Mouse (Mus musculus) cerebellum, adult 2 months (tissue): ENCODE data around the gene Snx6. TPM values are rescaled to one million over a fixed set of nuclear protein-coding genes. Genes with fewer than 3 reads are reported as not detected.
"Not testable (repeated sequence)": the region's sequence is repeated elsewhere in the genome, so short reads cannot be mapped to it uniquely, and the experiment has no call there.

Experiments used
- DNase-seq, 2 experiments: peaks; one replicate each; pipeline ENCODE4 v3.0.0; 2021
- H3K27ac ChIP-seq: fragments of 200-500 bp; 2 replicates; pipeline ENCODE4 v1.5.1; 2012; ENCODE audit warnings: low read length, control low read depth, inconsistent platforms; ENCODE audit not compliant: insufficient read depth
- H3K27me3 ChIP-seq: fragments of 200-500 bp; 2 replicates; pipeline ENCODE4 v1.6.1; 2012; ENCODE audit warnings: inconsistent platforms, mild to moderate bottlenecking, low read length, moderate library complexity; ENCODE audit not compliant: control insufficient read depth, insufficient read depth
- H3K4me1 ChIP-seq: fragments of 200-500 bp; 2 replicates; pipeline ENCODE4 v1.6.1; 2011; ENCODE audit warnings: low read length; ENCODE audit not compliant: control insufficient read depth, insufficient read depth
- H3K4me3 ChIP-seq: fragments of 200-500 bp; replicated peaks from 2 replicates; pipeline ENCODE3; 2011; ENCODE audit warnings: mild to moderate bottlenecking, low read depth, low read length, control low read depth; ENCODE audit not compliant: insufficient read depth
- CTCF ChIP-seq: fragments of 200-500 bp; IDR thresholded peaks from 2 replicates; pipeline ENCODE4 v1.5.1; 2011; ENCODE audit warnings: low read depth, mild to moderate bottlenecking, control low read depth, low read length, moderate library complexity, borderline replicate concordance; ENCODE audit not compliant: insufficient read depth
- POLR2A ChIP-seq: fragments of 200-500 bp; IDR thresholded peaks from 2 replicates; pipeline ENCODE4 v1.6.1; 2011; ENCODE audit warnings: low read length, control low read depth, borderline replicate concordance; ENCODE audit not compliant: insufficient read depth
- WGBS: fragments of 180-500 bp; shearing (Covaris S2); methylation state at CpG from one replicate; pipeline ENCODE4 v1.1.7; 2018; 5-methylcytosine and 5-hydroxymethylcytosine counted together
- polyA plus RNA-seq: library from polyadenylated mRNA; depleted of rRNA; stranded (reverse); fragments of >200 nt; gene quantifications from 2 replicates; pipeline ENCODE4 v1.2.3, GENCODE M21; 2012

The Snx6 gene
- polyA plus RNA-seq, 1 experiment, result 46.4 TPM

- Histone ChIP-seq H3K4me1 (peaks cover 5% of the 10 kb centered on the region), H3K27me3 (no peaks in the 10 kb centered on the region), H3K4me3 (no peak overlapping the region), H3K27ac (no peak overlapping the region)
- TF ChIP-seq POLR2A (no peak), CTCF (no peak)
- no peak for DNase-seq
- 80% methylated on average over 8 of the region's 8 CpGs for WGBS
Observed at GRCm38 (mm10) chr12:54791465-54791864, 4.0 kb downstream of the Snx6 start.

GRCm38 (mm10) chr12:54789346-54790143 lies 6.0 kb downstream of the Snx6 start:
- no peak for DNase-seq
- WGBS, result 47% methylated on average over 11 of the region's 11 CpGs
- Histone ChIP-seq H3K4me3 (no peak overlapping the region), H3K27me3 (no peaks in the 10 kb centered on the region), H3K4me1 (peaks cover 5% of the 10 kb centered on the region), H3K27ac (no peak overlapping the region)
- TF ChIP-seq CTCF (no peak), POLR2A (no peak)

DNA sequence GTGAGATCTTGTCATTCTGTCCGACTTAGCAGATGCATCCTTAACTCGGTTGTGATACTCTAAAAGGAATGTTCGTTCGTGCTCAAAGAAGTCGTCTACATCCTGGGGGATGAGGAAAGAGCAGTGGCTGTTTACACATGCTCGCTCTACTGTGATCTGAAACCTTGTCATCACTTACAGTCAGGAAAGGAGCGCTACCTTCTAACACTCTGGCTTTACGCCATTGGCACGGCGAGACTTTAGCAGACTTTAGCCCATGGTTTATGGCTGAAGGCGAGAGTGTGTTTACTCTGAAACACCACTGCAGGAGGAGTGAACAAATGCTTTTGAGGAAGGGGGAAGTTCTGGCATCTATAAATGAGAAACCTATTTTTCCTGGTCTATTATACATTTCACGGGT lies 31.9 kb downstream of the Snx6 start:
- H3K27ac ChIP-seq, result no peak overlapping the region
- TF ChIP-seq POLR2A (no peak), CTCF (no peak)
- H3K4me1 ChIP-seq, result no peaks in the 10 kb centered on the region
- WGBS, result 86% methylated on average over 12 of the region's 12 CpGs
- no peaks in the 10 kb centered on the region for H3K27me3 ChIP-seq
- DNase-seq, result no peak
- no peak overlapping the region for H3K4me3 ChIP-seq

DNA sequence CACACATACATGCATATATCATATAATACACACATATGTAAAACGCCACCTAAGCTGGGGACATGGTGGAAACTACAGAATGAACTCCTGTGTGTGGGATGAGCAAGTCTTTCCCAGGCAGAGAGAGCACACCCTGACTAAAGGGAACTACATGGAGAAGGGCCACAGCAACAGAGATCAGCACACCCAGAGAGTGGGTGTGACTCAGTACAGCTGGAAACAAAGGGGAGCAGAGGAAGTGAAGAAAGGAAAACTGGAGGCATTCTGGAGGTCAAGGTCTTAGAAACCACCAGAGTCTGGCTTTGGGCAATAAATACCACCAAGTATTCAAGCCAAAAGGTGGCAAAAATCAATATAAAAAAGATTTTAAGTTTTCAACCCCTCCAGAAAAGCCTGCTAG lies 34.8 kb downstream of the Snx6 start:
- Histone ChIP-seq H3K4me3 (no peak overlapping the region), H3K27me3 (no peaks in the 10 kb centered on the region), H3K4me1 (no peaks in the 10 kb centered on the region), H3K27ac (no peak overlapping the region)
- DNase-seq, result no peak
- WGBS, result 97% methylated on average over 1 of the region's 1 CpGs
- TF ChIP-seq CTCF (no peak), POLR2A (no peak)

GRCm38 (mm10) chr12:54758846-54759245 lies 36.7 kb downstream of the Snx6 start:
- DNase-seq, result no peak
- H3K4me3 ChIP-seq, result no peak overlapping the region
- no peaks in the 10 kb centered on the region for H3K4me1 ChIP-seq
- 95% methylated on average over 2 of the region's 2 CpGs for WGBS
- H3K27ac ChIP-seq, result no peak overlapping the region
- no peaks in the 10 kb centered on the region for H3K27me3 ChIP-seq
- TF ChIP-seq CTCF (no peak), POLR2A (no peak)

DNA sequence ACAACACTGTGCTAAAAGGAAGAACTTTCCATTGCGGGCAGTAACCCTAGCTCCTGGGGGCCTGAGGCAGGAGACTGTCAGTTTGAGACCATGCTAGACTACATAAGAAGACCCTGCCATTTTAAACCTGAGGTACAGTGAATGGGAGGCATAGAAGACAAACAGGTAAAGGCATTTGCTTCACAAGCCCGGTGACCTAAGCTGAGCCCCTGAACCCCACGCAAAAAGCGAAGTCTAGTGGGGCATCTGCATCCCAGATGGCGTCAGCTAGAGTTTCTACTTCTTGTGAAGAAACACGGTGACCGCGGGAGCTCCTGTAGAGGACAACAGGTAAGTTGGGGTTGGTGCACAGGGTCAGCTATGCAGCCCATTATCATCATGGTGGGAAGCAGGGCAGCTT lies 46.9 kb downstream of the Snx6 start:
- WGBS, result 98% methylated on average over 8 of the region's 8 CpGs
- no peak overlapping the region for H3K4me3 ChIP-seq
- no peak for DNase-seq
- H3K27me3 ChIP-seq, result no peaks in the 10 kb centered on the region
- H3K27ac ChIP-seq, result no peak overlapping the region
- TF ChIP-seq POLR2A, result no peak
- TF ChIP-seq CTCF, result no peak
- H3K4me1 ChIP-seq, result no peaks in the 10 kb centered on the region

GRCm38 (mm10) chr12:54738661-54739243 lies 56.8 kb downstream of the Snx6 start:
- 3% methylated on average over 13 of the region's 33 CpGs for WGBS
- not testable (repeated sequence) for H3K4me1 ChIP-seq, H3K4me3 ChIP-seq, H3K27ac ChIP-seq, H3K27me3 ChIP-seq
- DNase-seq, result peak; percentile 27 to 48

- DNase-seq, H3K4me1 ChIP-seq, H3K4me3 ChIP-seq, H3K27ac ChIP-seq, H3K27me3 ChIP-seq: not testable (repeated sequence)
- WGBS, result no CpG with 5 or more reads among the region's 21 CpGs
Observed at GRCm38 (mm10) chr12:54737891-54738660, 57.4 kb downstream of the Snx6 start.
